Mouse (Mus musculus) heart, embryonic 15.5 days (tissue): ENCODE data around the gene Gm21958. TPM values are rescaled to one million over a fixed set of nuclear protein-coding genes. Genes with fewer than 3 reads are reported as not detected.

Experiments used
- ATAC-seq: fragments of 200-750 bp; cut with Nextera tagmentation; replicated peaks from 2 replicates; pipeline ENCODE4 v1.8.0; 2017; ENCODE audit warnings: low read depth, moderate TSS enrichment; ENCODE audit not compliant: insufficient number of reproducible peaks, insufficient read depth, low FRiP score
- H3K27ac ChIP-seq: fragments of 300-500 bp; sonication (generic); 2 replicates; pipeline ENCODE4 v1.5.1; 2015; ENCODE audit warnings: mild to moderate bottlenecking, inconsistent platforms
- H3K27me3 ChIP-seq: fragments of 300-500 bp; sonication (generic); 2 replicates; pipeline ENCODE4 v1.6.1; 2015; ENCODE audit warnings: inconsistent platforms
- H3K36me3 ChIP-seq: fragments of 300-500 bp; sonication (generic); 2 replicates; pipeline ENCODE4 v1.6.1; 2015; ENCODE audit warnings: mild to moderate bottlenecking, inconsistent platforms
- H3K4me1 ChIP-seq: fragments of 300-500 bp; sonication (generic); replicated peaks from 2 replicates; pipeline ENCODE4 v1.6.1; 2015; ENCODE audit warnings: inconsistent platforms
- H3K4me2 ChIP-seq: fragments of 300-500 bp; sonication (generic); 2 replicates; pipeline ENCODE4 v1.6.1; 2015; ENCODE audit warnings: inconsistent platforms, mild to moderate bottlenecking, moderate library complexity
- H3K4me3 ChIP-seq: fragments of 300-500 bp; sonication (generic); 2 replicates; pipeline ENCODE4 v1.5.1; 2015; ENCODE audit warnings: mild to moderate bottlenecking, inconsistent platforms
- H3K9ac ChIP-seq: fragments of 300-500 bp; sonication (generic); 2 replicates; pipeline ENCODE4 v1.6.1; 2015; ENCODE audit warnings: mild to moderate bottlenecking, inconsistent platforms
- H3K9me3 ChIP-seq: fragments of 300-500 bp; sonication (generic); replicated peaks from 2 replicates; pipeline ENCODE4 v1.6.1; 2016; ENCODE audit warnings: inconsistent platforms
- WGBS: fragments of 180-500 bp; shearing (Covaris S2); methylation state at CpG from one replicate; pipeline ENCODE4 v1.1.7; 2015; ENCODE audit warnings: mixed read lengths; 5-methylcytosine and 5-hydroxymethylcytosine counted together
- polyA plus RNA-seq: library from polyadenylated mRNA; unstranded; fragments of >200 nt; fragmentation: Nextera tagmentation; extraction: Ambion mirVana; gene quantifications from 2 replicates; pipeline ENCODE4 v1.2.1, GENCODE M21; 2015

The Gm21958 gene
- polyA plus RNA-seq, 1 experiment from 2014 or later, result 0.26 TPM

GRCm38 (mm10) chr3:54676818-54677217, 37.3 kb downstream of the Gm21958 start:
- H3K9ac ChIP-seq, result no peak overlapping the region
- no peaks in the 10 kb centered on the region for H3K4me1 ChIP-seq
- no peak overlapping the region for H3K4me2 ChIP-seq
- ATAC-seq, result no peak
- H3K36me3 ChIP-seq, result no peaks in the 10 kb centered on the region
- H3K27ac ChIP-seq, result no peak overlapping the region
- no peak overlapping the region for H3K4me3 ChIP-seq
- H3K27me3 ChIP-seq, result no peaks in the 10 kb centered on the region
- H3K9me3 ChIP-seq, result no peaks in the 10 kb centered on the region
- 77% methylated on average over 2 of the region's 2 CpGs for WGBS

- Histone ChIP-seq H3K4me2 (no peak overlapping the region), H3K9me3 (no peaks in the 10 kb centered on the region), H3K27me3 (no peaks in the 10 kb centered on the region), H3K4me1 (no peaks in the 10 kb centered on the region), H3K9ac (no peak overlapping the region), H3K27ac (no peak overlapping the region), H3K36me3 (no peaks in the 10 kb centered on the region), H3K4me3 (no peak overlapping the region)
- 63% methylated on average over 13 of the region's 13 CpGs for WGBS
- no peak for ATAC-seq
These were observed 41.3 kb downstream of the Gm21958 start for GRCm38 (mm10) chr3:54672557-54673529.

GRCm38 (mm10) chr3:54672111-54672510, 42.0 kb downstream of the Gm21958 start:
- Histone ChIP-seq H3K9ac (no peak overlapping the region), H3K9me3 (no peaks in the 10 kb centered on the region), H3K4me1 (no peaks in the 10 kb centered on the region), H3K4me3 (no peak overlapping the region), H3K4me2 (no peak overlapping the region), H3K36me3 (no peaks in the 10 kb centered on the region), H3K27me3 (no peaks in the 10 kb centered on the region), H3K27ac (no peak overlapping the region)
- 57% methylated on average over 3 of the region's 3 CpGs for WGBS
- ATAC-seq, result no peak

GRCm38 (mm10) chr3:54669559-54669958, 44.6 kb downstream of the Gm21958 start:
- 69% methylated on average over 6 of the region's 6 CpGs for WGBS
- no peak overlapping the region for H3K4me3 ChIP-seq
- ATAC-seq, result no peak
- no peaks in the 10 kb centered on the region for H3K36me3 ChIP-seq
- no peaks in the 10 kb centered on the region for H3K27me3 ChIP-seq
- H3K9ac ChIP-seq, result no peak overlapping the region
- H3K27ac ChIP-seq, result no peak overlapping the region
- H3K9me3 ChIP-seq, result no peaks in the 10 kb centered on the region
- H3K4me2 ChIP-seq, result no peak overlapping the region
- H3K4me1 ChIP-seq, result no peaks in the 10 kb centered on the region

- no peak overlapping the region for H3K4me3 ChIP-seq
- H3K9ac ChIP-seq, result no peak overlapping the region
- no peak for ATAC-seq
- H3K27ac ChIP-seq, result no peak overlapping the region
- WGBS, result 72% methylated on average over 6 of the region's 6 CpGs
- H3K36me3 ChIP-seq, result no peaks in the 10 kb centered on the region
- H3K9me3 ChIP-seq, result no peaks in the 10 kb centered on the region
- no peaks in the 10 kb centered on the region for H3K27me3 ChIP-seq
- no peak overlapping the region for H3K4me2 ChIP-seq
- H3K4me1 ChIP-seq, result no peaks in the 10 kb centered on the region
These were observed 45.4 kb downstream of the Gm21958 start for GRCm38 (mm10) chr3:54668722-54669121.

- Histone ChIP-seq H3K4me1 (no peaks in the 10 kb centered on the region), H3K27ac (no peak overlapping the region), H3K4me2 (no peak overlapping the region), H3K27me3 (no peaks in the 10 kb centered on the region), H3K36me3 (no peaks in the 10 kb centered on the region), H3K4me3 (no peak overlapping the region), H3K9me3 (no peaks in the 10 kb centered on the region), H3K9ac (no peak overlapping the region)
- ATAC-seq, result no peak
- 84% methylated on average over 3 of the region's 3 CpGs for WGBS
These were observed 46.0 kb downstream of the Gm21958 start for GRCm38 (mm10) chr3:54668141-54668540.

Other genes starting within 250 kb of the Gm21958 start
- 58.3 and 60.7 TPM in 2 replicates for gene Supt20, start 21.5 kb downstream of the Gm21958 start, polyA plus RNA-seq
- gene Exosc8, start 21.0 kb upstream of the Gm21958 start, polyA plus RNA-seq, result 61.5 and 73.6 TPM in 2 replicates
- 32.9 and 34.5 TPM in 2 replicates for gene Alg5, start 21.2 kb upstream of the Gm21958 start, polyA plus RNA-seq
- 0.63 and 0.86 TPM in 2 replicates for gene Smad9, start 41.2 kb upstream of the Gm21958 start, polyA plus RNA-seq
- 25.0 and 28.0 TPM in 2 replicates for gene Rfxap, start 93.4 kb upstream of the Gm21958 start, polyA plus RNA-seq
- gene Sertm1, start 201.5 kb upstream of the Gm21958 start, polyA plus RNA-seq, result 0.10 TPM in 2 replicates